Mouse (Mus musculus) lung, embryonic 15.5 days (tissue): ENCODE results near the gene Dnajb14. TPM values are rescaled to one million over a fixed set of nuclear protein-coding genes. Genes with fewer than 3 reads are reported as not detected.
"Not testable (repeated sequence)": the region's sequence is repeated elsewhere in the genome, so short reads cannot be mapped to it uniquely, and the experiment has no call there.

Experiments used
- ATAC-seq: fragments of 200-750 bp; cut with Nextera tagmentation; 2 replicates; pipeline ENCODE4 v1.8.0; 2017; ENCODE audit warnings: moderate number of reproducible peaks, borderline replicate concordance; ENCODE audit not compliant: low FRiP score, low TSS enrichment; ENCODE audit errors: extremely low read depth
- H3K27ac ChIP-seq: fragments of 300-500 bp; sonication (generic); 2 replicates; pipeline ENCODE4 v1.5.1; 2015; ENCODE audit warnings: moderate library complexity, mild to moderate bottlenecking, inconsistent platforms
- H3K27me3 ChIP-seq: fragments of 300-500 bp; sonication (generic); 2 replicates; pipeline ENCODE4 v1.6.1; 2015; ENCODE audit warnings: inconsistent platforms
- H3K36me3 ChIP-seq: fragments of 300-500 bp; sonication (generic); 2 replicates; pipeline ENCODE4 v1.6.1; 2015; ENCODE audit warnings: inconsistent platforms
- H3K4me1 ChIP-seq: fragments of 300-500 bp; sonication (generic); 2 replicates; pipeline ENCODE4 v1.6.1; 2015; ENCODE audit warnings: inconsistent platforms
- H3K4me2 ChIP-seq: fragments of 300-500 bp; sonication (generic); 2 replicates; pipeline ENCODE4 v1.6.1; 2015; ENCODE audit warnings: inconsistent platforms, mild to moderate bottlenecking, moderate library complexity
- H3K4me3 ChIP-seq: fragments of 300-500 bp; sonication (generic); 2 replicates; pipeline ENCODE4 v1.5.1; 2015; ENCODE audit warnings: mild to moderate bottlenecking, inconsistent platforms
- H3K9ac ChIP-seq: fragments of 300-500 bp; sonication (generic); 2 replicates; pipeline ENCODE4 v1.6.1; 2015; ENCODE audit warnings: inconsistent platforms
- H3K9me3 ChIP-seq: fragments of 300-500 bp; sonication (generic); 2 replicates; pipeline ENCODE4 v1.6.1; 2016; ENCODE audit warnings: inconsistent platforms
- WGBS: fragments of 180-500 bp; shearing (Covaris S2); methylation state at CpG from one replicate; pipeline ENCODE4 v1.1.7; 2015; 5-methylcytosine and 5-hydroxymethylcytosine counted together
- polyA plus RNA-seq: library from polyadenylated mRNA; unstranded; fragments of >200 nt; fragmentation: Nextera tagmentation; extraction: Ambion mirVana; gene quantifications from 2 replicates; pipeline ENCODE4 v1.2.1, GENCODE M21; 2015

Gene Dnajb14
- polyA plus RNA-seq, 1 experiment from 2014 or later: 10.3 TPM

- no peak overlapping the region for H3K4me3 ChIP-seq
- ATAC-seq: no peak
- no peak overlapping the region for H3K4me2 ChIP-seq
- 86% methylated on average over 4 of the region's 4 CpGs for WGBS
- no peak overlapping the region for H3K27ac ChIP-seq
- no peaks in the 10 kb centered on the region for H3K27me3 ChIP-seq
- peaks cover 32% of the 10 kb centered on the region for H3K36me3 ChIP-seq
- H3K9ac ChIP-seq: no peak overlapping the region
- no peaks in the 10 kb centered on the region for H3K9me3 ChIP-seq
- H3K4me1 ChIP-seq: no peaks in the 10 kb centered on the region
Measured at GRCm38 (mm10) chr3:137893789-137894188, 26.3 kb downstream of the Dnajb14 start.

DNA sequence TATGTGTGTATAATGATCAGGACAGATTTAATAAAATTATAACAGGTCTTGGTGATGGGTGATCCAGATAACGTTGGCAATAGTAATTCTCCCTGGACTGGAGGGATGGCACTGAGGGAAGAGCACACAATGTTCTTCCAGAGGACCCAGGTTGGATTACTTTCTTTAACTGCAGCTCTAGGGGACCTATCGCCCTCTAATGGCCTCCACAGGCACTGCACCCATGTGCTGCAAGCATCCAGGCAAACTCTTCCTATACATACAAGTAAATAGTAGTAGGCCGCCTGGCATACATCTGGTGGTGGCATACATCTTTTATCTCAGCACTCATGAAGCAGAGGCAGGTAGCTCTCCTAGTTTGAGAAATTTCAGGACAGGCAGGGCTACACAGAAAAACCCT lies 27.7 kb downstream of the Dnajb14 start:
- Histone ChIP-seq H3K4me1 (no peaks in the 10 kb centered on the region), H3K36me3 (peaks cover 23% of the 10 kb centered on the region), H3K27me3 (no peaks in the 10 kb centered on the region), H3K9me3 (no peaks in the 10 kb centered on the region), H3K4me3 (no peak overlapping the region), H3K4me2 (no peak overlapping the region), H3K27ac (no peak overlapping the region), H3K9ac (no peak overlapping the region)
- ATAC-seq: no peak
- 89% methylated on average over 3 of the region's 3 CpGs for WGBS

- no peak for ATAC-seq
Measured at GRCm38 (mm10) chr3:137896386-137896785, 28.9 kb downstream of the Dnajb14 start.

DNA sequence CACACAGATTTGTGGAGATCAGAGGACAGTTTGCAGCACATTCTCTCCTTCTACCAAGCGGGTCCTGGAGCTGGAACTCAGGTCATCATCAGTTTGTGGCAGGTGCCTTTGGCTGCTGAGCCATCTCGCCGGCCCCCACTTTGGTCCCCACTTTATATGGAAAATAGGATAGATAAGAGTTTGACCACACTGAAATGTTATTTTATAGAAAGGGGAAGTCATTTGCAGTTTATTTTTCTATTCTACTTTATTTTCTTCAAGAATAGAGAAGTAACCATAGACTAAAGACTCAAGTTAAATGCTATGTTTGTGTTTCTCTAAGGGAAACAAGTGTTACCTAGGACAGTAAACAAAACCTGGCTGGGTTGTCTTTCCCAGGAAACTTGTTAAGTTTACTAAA lies 29.4 kb downstream of the Dnajb14 start:
- no peak for ATAC-seq
- no peaks in the 10 kb centered on the region for H3K27me3 ChIP-seq
- no peaks in the 10 kb centered on the region for H3K4me1 ChIP-seq
- H3K27ac ChIP-seq: no peak overlapping the region
- no peaks in the 10 kb centered on the region for H3K9me3 ChIP-seq
- 89% methylated on average over 3 of the region's 3 CpGs for WGBS
- no peak overlapping the region for H3K9ac ChIP-seq
- peaks cover 23% of the 10 kb centered on the region for H3K36me3 ChIP-seq
- H3K4me2 ChIP-seq: no peak overlapping the region
- no peak overlapping the region for H3K4me3 ChIP-seq

More at GRCm38 (mm10) chr3:137896386-137896785, 28.9 kb downstream of the Dnajb14 start:
- no peaks in the 10 kb centered on the region for H3K27me3 ChIP-seq
- H3K27ac ChIP-seq: no peak overlapping the region
- H3K9ac ChIP-seq: no peak overlapping the region
- H3K4me1 ChIP-seq: no peaks in the 10 kb centered on the region
- no peak overlapping the region for H3K4me2 ChIP-seq
- peaks cover 23% of the 10 kb centered on the region for H3K36me3 ChIP-seq
- no peak overlapping the region for H3K4me3 ChIP-seq
- no peaks in the 10 kb centered on the region for H3K9me3 ChIP-seq
- WGBS: 89% methylated on average over 4 of the region's 4 CpGs

DNA sequence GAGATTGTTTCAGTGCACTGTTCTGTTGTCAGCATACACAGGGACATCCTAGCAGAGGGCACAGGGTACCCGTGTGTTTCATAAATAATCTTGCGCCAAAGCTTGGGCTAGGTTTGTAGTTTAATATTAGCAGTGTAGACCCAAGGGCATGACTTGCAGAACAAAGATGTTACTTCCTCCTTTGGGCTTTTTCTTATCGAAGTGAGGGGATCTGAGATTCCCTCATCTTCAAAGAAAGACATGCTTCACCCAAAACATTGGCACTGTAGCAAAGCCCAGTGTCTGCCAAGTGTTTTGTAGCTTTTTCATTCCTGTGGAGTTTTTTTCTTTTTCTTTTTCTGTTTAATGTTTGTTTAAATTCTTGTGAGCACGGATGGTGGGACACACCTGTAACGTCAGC lies 30.2 kb downstream of the Dnajb14 start:
- peaks cover 22% of the 10 kb centered on the region for H3K36me3 ChIP-seq
- no peaks in the 10 kb centered on the region for H3K27me3 ChIP-seq
- H3K4me1 ChIP-seq: no peaks in the 10 kb centered on the region
- 78% methylated on average over 5 of the region's 5 CpGs for WGBS
- no peak overlapping the region for H3K27ac ChIP-seq
- H3K9ac ChIP-seq: no peak overlapping the region
- H3K4me3 ChIP-seq: no peak overlapping the region
- H3K4me2 ChIP-seq: no peak overlapping the region
- ATAC-seq: no peak
- no peaks in the 10 kb centered on the region for H3K9me3 ChIP-seq

DNA sequence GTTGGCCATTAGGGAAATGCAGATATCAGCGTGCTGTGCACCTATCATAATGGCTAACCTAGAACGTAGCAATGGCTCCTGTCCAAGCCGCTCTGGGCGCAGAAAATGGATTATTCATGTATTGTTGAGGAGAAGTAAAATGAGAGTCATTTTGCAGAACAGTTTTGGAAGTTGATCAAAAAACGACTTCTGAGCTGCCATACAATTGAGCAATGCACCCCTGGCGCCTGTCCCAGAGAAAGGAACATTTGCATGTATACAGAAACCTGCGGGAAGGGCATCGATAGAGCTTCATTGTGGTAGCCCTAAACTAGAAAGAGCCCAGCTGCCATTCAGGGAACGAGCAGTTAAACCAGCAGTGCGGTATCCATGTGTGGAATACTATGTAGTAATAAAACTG lies 32.7 kb downstream of the Dnajb14 start:
- Histone ChIP-seq H3K4me2 (no peak overlapping the region), H3K4me3 (no peak overlapping the region), H3K4me1 (no peaks in the 10 kb centered on the region), H3K9me3 (no peaks in the 10 kb centered on the region), H3K27ac (no peak overlapping the region), H3K27me3 (no peaks in the 10 kb centered on the region), H3K9ac (no peak overlapping the region), H3K36me3 (peaks cover 32% of the 10 kb centered on the region)
- ATAC-seq: no peak
- 72% methylated on average over 10 of the region's 10 CpGs for WGBS

DNA sequence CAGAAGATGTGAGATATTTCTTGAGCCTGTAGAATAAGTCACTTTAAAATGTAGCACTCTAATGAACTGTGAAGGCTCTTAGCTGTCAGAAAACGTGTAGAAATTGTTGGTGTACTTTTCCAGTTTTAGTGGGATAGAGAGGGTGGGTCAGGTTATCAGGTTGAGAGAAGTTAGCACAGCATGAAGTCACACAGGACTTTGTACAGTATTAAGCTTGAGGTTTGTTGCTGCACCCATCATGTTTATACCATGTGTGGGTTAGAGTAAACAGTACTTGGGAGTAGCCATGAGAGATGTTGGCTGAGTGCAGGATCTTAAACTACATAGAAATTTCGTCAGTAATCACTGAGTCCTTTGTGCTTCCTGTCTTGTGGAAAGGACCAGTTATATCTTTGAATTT lies 45.6 kb downstream of the Dnajb14 start:
- Histone ChIP-seq H3K9me3 (no peaks in the 10 kb centered on the region), H3K4me2 (no peak overlapping the region), H3K4me3 (no peak overlapping the region), H3K27ac (no peak overlapping the region), H3K27me3 (no peaks in the 10 kb centered on the region), H3K4me1 (peaks cover 9% of the 10 kb centered on the region), H3K36me3 (no peaks in the 10 kb centered on the region), H3K9ac (no peak overlapping the region)
- ATAC-seq: no peak
- 37% methylated on average over 2 of the region's 2 CpGs for WGBS

DNA sequence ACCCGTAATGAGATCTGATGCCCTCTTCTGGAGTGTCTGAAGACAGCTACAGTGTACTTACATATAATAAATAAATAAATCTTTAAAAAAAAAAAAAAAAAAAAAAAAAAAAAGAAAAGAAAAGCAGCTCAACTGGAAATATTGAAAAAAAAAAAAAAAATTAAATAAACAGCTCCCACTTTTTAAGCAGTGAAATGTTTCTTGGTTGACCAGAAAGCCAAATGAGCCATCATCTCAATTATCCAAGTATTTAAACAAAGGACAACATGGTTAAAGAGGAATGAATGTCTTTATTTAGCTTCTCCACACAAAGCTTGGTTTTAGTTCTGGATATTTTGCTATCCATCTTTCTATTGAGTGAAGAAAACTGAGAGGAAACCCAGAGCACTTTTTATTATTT lies 47.1 kb downstream of the Dnajb14 start:
- not testable (repeated sequence) for H3K9me3 ChIP-seq, H3K27ac ChIP-seq, H3K9ac ChIP-seq, H3K27me3 ChIP-seq, ATAC-seq, H3K4me3 ChIP-seq, H3K4me2 ChIP-seq, H3K36me3 ChIP-seq
- peaks cover 16% of the 10 kb centered on the region for H3K4me1 ChIP-seq
- 71% methylated on average over 1 of the region's 1 CpGs for WGBS

DNA sequence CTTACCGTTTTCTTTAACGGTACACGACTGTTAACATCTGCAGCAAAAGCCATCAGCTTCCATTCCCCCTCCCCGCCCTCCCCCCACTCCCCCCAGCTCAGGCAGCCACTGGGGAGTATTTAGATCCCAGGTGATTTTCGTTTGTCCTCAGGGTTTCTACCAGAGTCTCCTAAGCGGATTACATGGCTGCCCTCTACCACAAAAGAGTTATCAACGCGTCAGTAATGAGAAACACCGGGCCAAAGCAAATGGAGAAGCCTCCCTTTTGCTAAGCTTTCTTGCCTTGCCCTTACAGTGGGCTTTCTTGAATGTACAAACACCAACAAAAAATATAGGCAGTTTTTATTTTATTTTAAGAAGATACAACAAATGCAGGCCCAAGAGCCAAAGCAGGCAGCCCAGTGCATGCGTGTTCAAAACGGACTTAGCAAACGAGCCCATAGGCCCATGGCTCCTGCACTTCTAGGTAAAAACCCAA lies 50.3 kb downstream of the Dnajb14 start:
- H3K4me3 ChIP-seq: peak overlapping the region; percentile 97
- H3K4me1 ChIP-seq: peaks cover 17% of the 10 kb centered on the region
- peak; percentile 53; the same call in 1 of the 2 replicates for ATAC-seq
- no peaks in the 10 kb centered on the region for H3K27me3 ChIP-seq
- no peaks in the 10 kb centered on the region for H3K9me3 ChIP-seq
- H3K36me3 ChIP-seq: peaks cover 13% of the 10 kb centered on the region; the same call in 1 of the 2 replicates
- 23% methylated on average over 12 of the region's 12 CpGs for WGBS
- H3K4me2 ChIP-seq: peak overlapping the region; percentile 82
- peak overlapping the region; percentile 85 for H3K9ac ChIP-seq
- H3K27ac ChIP-seq: peak overlapping the region; percentile 70

DNA sequence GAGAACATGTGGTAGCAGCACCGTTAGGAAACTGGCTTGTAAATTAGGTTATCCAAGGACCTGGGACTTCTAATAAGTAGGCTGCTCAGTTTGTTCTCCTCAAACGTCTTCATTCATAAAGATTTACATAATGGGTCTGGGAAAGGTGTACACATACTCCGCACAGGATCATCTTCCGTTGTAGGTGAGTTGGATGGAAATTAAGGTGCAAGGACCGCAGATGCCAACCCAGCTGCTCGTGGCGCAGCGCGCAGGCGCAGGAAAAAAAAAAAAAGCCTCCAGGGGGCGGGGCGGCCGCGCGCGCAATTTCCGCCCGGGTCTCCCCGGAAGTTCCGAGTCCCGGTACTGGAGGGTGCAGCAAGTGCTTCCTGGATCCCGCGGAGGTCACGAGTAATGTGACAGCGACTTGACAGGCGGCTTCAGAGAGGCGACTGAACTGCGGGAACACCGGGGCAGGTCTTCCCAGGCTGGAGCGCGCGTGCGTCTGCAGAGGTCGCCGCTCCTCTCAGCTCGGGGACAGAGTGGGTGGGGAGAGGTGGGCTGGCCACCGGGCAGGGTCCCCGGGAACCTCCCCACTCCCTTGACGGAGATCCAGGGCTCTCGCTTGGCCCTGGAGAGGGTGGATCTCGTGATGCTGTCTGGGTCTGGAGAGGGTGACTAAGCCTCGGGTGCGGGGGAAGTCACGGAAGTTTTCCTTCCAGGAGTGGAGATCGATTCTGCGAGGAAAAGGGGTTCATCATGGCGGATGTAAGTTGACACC lies 50.9 kb downstream of the Dnajb14 start, which contains the start of gene Lamtor3:
Gene Lamtor3, plus strand, starts transcription at position 335 of the 760 bp plus-strand sequence.
- ATAC-seq: peak; percentile 91
- Histone ChIP-seq H3K4me1 (peaks cover 17% of the 10 kb centered on the region), H3K9ac (peak within 1 kb of the TSS; percentile 85), H3K27ac (peak within 1 kb of the TSS; percentile 70), H3K4me3 (peak within 1 kb of the TSS; percentile 97), H3K27me3 (no peaks in the 10 kb centered on the region), H3K4me2 (peak within 1 kb of the TSS; percentile 82), H3K9me3 (no peaks in the 10 kb centered on the region), H3K36me3 (peaks cover 13% of the 10 kb centered on the region; the same call in 1 of the 2 replicates)
- WGBS: under 1% methylated on average over 40 of the region's 47 CpGs

DNA sequence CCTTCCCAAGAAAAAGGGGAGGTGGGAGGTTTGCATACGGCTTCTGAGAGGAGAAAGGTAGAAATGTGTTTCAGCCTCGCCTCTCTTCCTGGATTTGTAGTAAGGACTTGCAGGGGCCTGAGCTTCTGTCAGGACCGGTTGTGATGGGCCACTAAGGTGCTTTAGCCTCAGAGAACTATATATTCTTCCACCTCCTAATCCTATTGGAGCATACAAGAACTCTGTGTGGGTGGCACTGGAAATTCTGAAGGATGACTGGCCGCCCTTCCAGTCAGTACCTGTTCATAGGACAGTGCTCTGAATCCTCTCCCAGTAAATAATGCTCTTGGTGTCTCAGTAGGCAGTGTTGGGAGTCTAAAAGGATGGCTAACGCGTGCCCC lies 51.4 kb downstream of the Dnajb14 start:
- Histone ChIP-seq H3K27me3 (no peaks in the 10 kb centered on the region), H3K4me2 (peak overlapping the region; percentile 82), H3K4me3 (peak overlapping the region; percentile 97), H3K4me1 (peaks cover 17% of the 10 kb centered on the region), H3K9me3 (no peaks in the 10 kb centered on the region), H3K9ac (peak overlapping the region; percentile 85), H3K27ac (peak overlapping the region; percentile 70), H3K36me3 (peaks cover 19% of the 10 kb centered on the region; the same call in 1 of the 2 replicates)
- peak; percentile 24; the same call in 1 of the 2 replicates for ATAC-seq
- WGBS: 10% methylated on average over 6 of the region's 6 CpGs

GRCm38 (mm10) chr3:137919398-137919797 lies 51.9 kb downstream of the Dnajb14 start:
- no peak for ATAC-seq
- H3K36me3 ChIP-seq: peaks cover 21% of the 10 kb centered on the region; the same call in 1 of the 2 replicates
- H3K27me3 ChIP-seq: no peaks in the 10 kb centered on the region
- WGBS: 86% methylated on average over 7 of the region's 7 CpGs
- peak overlapping the region; percentile 82 for H3K4me2 ChIP-seq
- peak overlapping the region; percentile 85; the same call in 1 of the 2 replicates for H3K9ac ChIP-seq
- H3K27ac ChIP-seq: no peak overlapping the region
- H3K4me3 ChIP-seq: peak overlapping the region; percentile 97
- H3K4me1 ChIP-seq: peaks cover 17% of the 10 kb centered on the region
- H3K9me3 ChIP-seq: no peaks in the 10 kb centered on the region
